Mouse (Mus musculus) embryonic facial prominence, embryonic 15.5 days (tissue): ENCODE measurements around the gene Cdk14. TPM values are rescaled to one million over a fixed set of nuclear protein-coding genes. Genes with fewer than 3 reads are reported as not detected.

ENCODE experiments used
- ATAC-seq: fragments of 200-750 bp; cut with Nextera tagmentation; 2 replicates; pipeline ENCODE4 v1.8.0; 2017; ENCODE audit warnings: low read depth, moderate TSS enrichment; ENCODE audit not compliant: insufficient number of reproducible peaks, low FRiP score, low TSS enrichment
- H3K27ac ChIP-seq: fragments of 300-500 bp; sonication (generic); replicated peaks from 2 replicates; pipeline ENCODE4 v1.5.1; 2015; ENCODE audit warnings: mild to moderate bottlenecking, inconsistent platforms
- H3K27me3 ChIP-seq: fragments of 300-500 bp; sonication (generic); 2 replicates; pipeline ENCODE4 v1.6.1; 2015; ENCODE audit warnings: inconsistent platforms
- H3K36me3 ChIP-seq: fragments of 300-500 bp; sonication (generic); 2 replicates; pipeline ENCODE4 v1.6.1; 2015; ENCODE audit warnings: mild to moderate bottlenecking, inconsistent platforms
- H3K4me1 ChIP-seq: fragments of 300-500 bp; sonication (generic); 2 replicates; pipeline ENCODE4 v1.6.1; 2015; ENCODE audit warnings: inconsistent platforms
- H3K4me2 ChIP-seq: fragments of 300-500 bp; sonication (generic); replicated peaks from 2 replicates; pipeline ENCODE4 v1.6.1; 2015; ENCODE audit warnings: mild to moderate bottlenecking, inconsistent platforms
- H3K4me3 ChIP-seq: fragments of 300-500 bp; sonication (generic); replicated peaks from 2 replicates; pipeline ENCODE4 v1.5.1; 2015; ENCODE audit warnings: mild to moderate bottlenecking, inconsistent platforms
- H3K9ac ChIP-seq: fragments of 300-500 bp; sonication (generic); 2 replicates; pipeline ENCODE4 v1.6.1; 2015; ENCODE audit warnings: inconsistent platforms
- H3K9me3 ChIP-seq: fragments of 300-500 bp; sonication (generic); replicated peaks from 2 replicates; pipeline ENCODE4 v1.6.1; 2016; ENCODE audit warnings: inconsistent platforms
- WGBS: fragments of 180-500 bp; shearing (Covaris S2); methylation state at CpG from one replicate; pipeline ENCODE4 v1.1.7; 2015; 5-methylcytosine and 5-hydroxymethylcytosine counted together
- polyA plus RNA-seq: library from polyadenylated mRNA; unstranded; fragments of >200 nt; fragmentation: Nextera tagmentation; extraction: Ambion mirVana; gene quantifications from 2 replicates; pipeline ENCODE4 v1.2.1, GENCODE M21; 2015

The Cdk14 gene
- polyA plus RNA-seq, 1 experiment from 2014 or later: 24.5 TPM

GRCm38 (mm10) chr5:5055494-5055893, 364.6 kb downstream of the Cdk14 start:
- H3K9ac ChIP-seq: no peak overlapping the region

GRCm38 (mm10) chr5:5054270-5054669, 365.8 kb downstream of the Cdk14 start:
- no peak overlapping the region for H3K4me3 ChIP-seq
- H3K9me3 ChIP-seq: no peaks in the 10 kb centered on the region
- no peak overlapping the region for H3K4me2 ChIP-seq
- H3K9ac ChIP-seq: no peak overlapping the region
- no peak overlapping the region for H3K27ac ChIP-seq
- no peaks in the 10 kb centered on the region for H3K27me3 ChIP-seq
- WGBS: 57% methylated on average over 1 of the region's 1 CpGs
- no peaks in the 10 kb centered on the region for H3K36me3 ChIP-seq
- no peak for ATAC-seq
- H3K4me1 ChIP-seq: no peaks in the 10 kb centered on the region

More at GRCm38 (mm10) chr5:5055494-5055893, 364.6 kb downstream of the Cdk14 start:
- H3K4me3 ChIP-seq: no peak overlapping the region
- WGBS: 57% methylated on average over 1 of the region's 1 CpGs
- no peak overlapping the region for H3K4me2 ChIP-seq
- no peaks in the 10 kb centered on the region for H3K27me3 ChIP-seq
- no peaks in the 10 kb centered on the region for H3K36me3 ChIP-seq
- ATAC-seq: no peak
- H3K27ac ChIP-seq: no peak overlapping the region
- no peaks in the 10 kb centered on the region for H3K9me3 ChIP-seq
- H3K4me1 ChIP-seq: no peaks in the 10 kb centered on the region

- WGBS: 69% methylated on average over 5 of the region's 5 CpGs
- H3K9me3 ChIP-seq: no peaks in the 10 kb centered on the region
- ATAC-seq: no peak
Observed at GRCm38 (mm10) chr5:5044326-5044725, 375.8 kb downstream of the Cdk14 start.

GRCm38 (mm10) chr5:5042735-5043134, 377.4 kb downstream of the Cdk14 start:
- no peaks in the 10 kb centered on the region for H3K9me3 ChIP-seq
- no peaks in the 10 kb centered on the region for H3K36me3 ChIP-seq
- no peaks in the 10 kb centered on the region for H3K27me3 ChIP-seq
- H3K4me1 ChIP-seq: no peaks in the 10 kb centered on the region; the same call in 1 of the 2 replicates
- H3K4me3 ChIP-seq: no peak overlapping the region
- H3K9ac ChIP-seq: no peak overlapping the region
- H3K27ac ChIP-seq: no peak overlapping the region
- 51% methylated on average over 1 of the region's 1 CpGs for WGBS
- no peak overlapping the region for H3K4me2 ChIP-seq
- no peak for ATAC-seq

More at GRCm38 (mm10) chr5:5044326-5044725, 375.8 kb downstream of the Cdk14 start:
- Histone ChIP-seq H3K36me3 (no peaks in the 10 kb centered on the region), H3K27ac (no peak overlapping the region), H3K4me1 (no peaks in the 10 kb centered on the region; the same call in 1 of the 2 replicates), H3K9ac (no peak overlapping the region), H3K27me3 (no peaks in the 10 kb centered on the region), H3K4me2 (no peak overlapping the region), H3K4me3 (no peak overlapping the region)

GRCm38 (mm10) chr5:5041480-5041879, 378.6 kb downstream of the Cdk14 start:
- WGBS: 53% methylated on average over 4 of the region's 4 CpGs
- no peaks in the 10 kb centered on the region; the same call in 1 of the 2 replicates for H3K4me1 ChIP-seq
- no peaks in the 10 kb centered on the region for H3K27me3 ChIP-seq
- no peak overlapping the region for H3K27ac ChIP-seq
- no peaks in the 10 kb centered on the region for H3K9me3 ChIP-seq
- H3K4me3 ChIP-seq: no peak overlapping the region
- no peak overlapping the region for H3K4me2 ChIP-seq
- no peak for ATAC-seq
- no peaks in the 10 kb centered on the region for H3K36me3 ChIP-seq
- no peak overlapping the region for H3K9ac ChIP-seq

GRCm38 (mm10) chr5:5039700-5040284, 380.3 kb downstream of the Cdk14 start:
- H3K4me1 ChIP-seq: no peaks in the 10 kb centered on the region; the same call in 1 of the 2 replicates
- H3K4me3 ChIP-seq: no peak overlapping the region
- 59% methylated on average over 4 of the region's 4 CpGs for WGBS
- no peak for ATAC-seq
- H3K27ac ChIP-seq: no peak overlapping the region
- H3K9me3 ChIP-seq: no peaks in the 10 kb centered on the region
- no peak overlapping the region for H3K4me2 ChIP-seq
- H3K36me3 ChIP-seq: no peaks in the 10 kb centered on the region
- H3K9ac ChIP-seq: no peak overlapping the region
- H3K27me3 ChIP-seq: no peaks in the 10 kb centered on the region

GRCm38 (mm10) chr5:5033445-5033844, 386.7 kb downstream of the Cdk14 start:
- H3K9me3 ChIP-seq: no peaks in the 10 kb centered on the region
- no peak overlapping the region for H3K27ac ChIP-seq
- ATAC-seq: no peak
- 68% methylated on average over 5 of the region's 5 CpGs for WGBS
- no peak overlapping the region for H3K4me3 ChIP-seq
- H3K9ac ChIP-seq: no peak overlapping the region
- no peaks in the 10 kb centered on the region for H3K4me1 ChIP-seq
- H3K36me3 ChIP-seq: no peaks in the 10 kb centered on the region
- H3K4me2 ChIP-seq: no peak overlapping the region
- no peaks in the 10 kb centered on the region for H3K27me3 ChIP-seq

- no peaks in the 10 kb centered on the region for H3K4me1 ChIP-seq
- H3K27ac ChIP-seq: no peak overlapping the region
- H3K9ac ChIP-seq: no peak overlapping the region
- ATAC-seq: no peak
- H3K4me2 ChIP-seq: no peak overlapping the region
- H3K9me3 ChIP-seq: no peaks in the 10 kb centered on the region
- H3K27me3 ChIP-seq: no peaks in the 10 kb centered on the region
- H3K36me3 ChIP-seq: no peaks in the 10 kb centered on the region
- 72% methylated on average over 6 of the region's 6 CpGs for WGBS
- no peak overlapping the region for H3K4me3 ChIP-seq
Observed at GRCm38 (mm10) chr5:5032847-5033246, 387.3 kb downstream of the Cdk14 start.

GRCm38 (mm10) chr5:5032446-5032845, 387.7 kb downstream of the Cdk14 start:
- 83% methylated on average over 11 of the region's 11 CpGs for WGBS
- no peaks in the 10 kb centered on the region for H3K27me3 ChIP-seq
- no peaks in the 10 kb centered on the region for H3K4me1 ChIP-seq
- no peak overlapping the region for H3K27ac ChIP-seq
- no peak overlapping the region for H3K4me3 ChIP-seq
- H3K4me2 ChIP-seq: no peak overlapping the region
- no peaks in the 10 kb centered on the region for H3K36me3 ChIP-seq
- H3K9me3 ChIP-seq: no peaks in the 10 kb centered on the region
- H3K9ac ChIP-seq: no peak overlapping the region
- ATAC-seq: no peak

- WGBS: 58% methylated on average over 2 of the region's 2 CpGs
- ATAC-seq: no peak
Observed at GRCm38 (mm10) chr5:5030431-5030830, 389.7 kb downstream of the Cdk14 start.

GRCm38 (mm10) chr5:5018959-5019358, 401.2 kb downstream of the Cdk14 start:
- no peaks in the 10 kb centered on the region for H3K9me3 ChIP-seq
- H3K9ac ChIP-seq: no peak overlapping the region
- ATAC-seq: no peak
- WGBS: 84% methylated on average over 3 of the region's 3 CpGs
- no peaks in the 10 kb centered on the region for H3K36me3 ChIP-seq
- no peaks in the 10 kb centered on the region for H3K27me3 ChIP-seq
- 0 out of 2 replicates have a peak, but pooled peaks cover under 1% of the 10 kb centered on the region for H3K4me1 ChIP-seq
- H3K4me3 ChIP-seq: no peak overlapping the region
- H3K4me2 ChIP-seq: no peak overlapping the region
- H3K27ac ChIP-seq: no peak overlapping the region

More at GRCm38 (mm10) chr5:5030431-5030830, 389.7 kb downstream of the Cdk14 start:
- no peak overlapping the region for H3K9ac ChIP-seq
- H3K4me1 ChIP-seq: no peaks in the 10 kb centered on the region
- H3K27ac ChIP-seq: no peak overlapping the region
- H3K4me2 ChIP-seq: no peak overlapping the region
- H3K36me3 ChIP-seq: no peaks in the 10 kb centered on the region
- H3K9me3 ChIP-seq: no peaks in the 10 kb centered on the region
- no peak overlapping the region for H3K4me3 ChIP-seq
- no peaks in the 10 kb centered on the region for H3K27me3 ChIP-seq

- ATAC-seq: no peak
- H3K4me2 ChIP-seq: no peak overlapping the region
- no peaks in the 10 kb centered on the region for H3K27me3 ChIP-seq
- no peaks in the 10 kb centered on the region for H3K9me3 ChIP-seq
- H3K27ac ChIP-seq: no peak overlapping the region
- H3K36me3 ChIP-seq: no peaks in the 10 kb centered on the region
- no peak overlapping the region for H3K4me3 ChIP-seq
- H3K4me1 ChIP-seq: peaks cover 6% of the 10 kb centered on the region; the same call in 1 of the 2 replicates
- no peak overlapping the region for H3K9ac ChIP-seq
- 61% methylated on average over 2 of the region's 2 CpGs for WGBS
Observed at GRCm38 (mm10) chr5:5018242-5018641, 401.9 kb downstream of the Cdk14 start.
